Comparison of ENCODE assay signal across 28 mouse cellular contexts in the genomic region with DNA sequence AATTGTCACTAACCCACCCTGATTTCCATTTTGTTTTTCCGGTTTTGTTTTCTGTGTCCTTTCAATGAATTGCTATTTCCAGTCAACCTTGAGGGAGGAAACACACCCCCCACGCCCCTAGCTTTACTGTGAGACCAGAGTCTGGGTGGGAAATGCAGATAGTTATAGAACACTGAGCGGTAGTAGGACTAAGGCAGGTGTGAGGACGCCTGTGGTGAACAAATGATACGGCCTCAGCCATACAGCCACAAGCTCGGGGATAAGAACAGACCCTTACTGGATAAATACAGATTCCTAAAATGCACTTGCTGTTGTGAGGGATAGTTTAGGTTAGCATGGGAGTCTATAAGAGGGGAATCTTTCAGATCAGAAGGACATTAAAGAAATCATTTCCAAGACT.
DNase-seq lines count a peak whose midpoint lies in the region; ATAC-seq and TF ChIP-seq lines count a peak whose summit lies in the region.
"Had no signal": no experiment of that assay in that cellular context is flagged by ENCODE, and none has a peak within 500 bp of the region (broad histone marks: within the 10 kb centered on the region; RNA-seq: fewer than 3 reads in every experiment).

No protein-coding gene starts in this region.

- peak overlapping the region; percentile 31; the same call in 1 of the 2 replicates for H3K27ac ChIP-seq in lung, embryonic 15.5 days
- peak overlapping the region; percentile 59; the same call in 1 of the 2 replicates for H3K27ac ChIP-seq in intestine, embryonic 14.5 days (ENCODE audit: low read depth)
- peak overlapping the region; percentile 88 for H3K27ac ChIP-seq in small intestine, adult 2 months (ENCODE audit: insufficient read depth, low read depth, low read length)
- no peak overlapping the region for H3K27ac ChIP-seq in midbrain, embryonic 13.5 days
- H3K27ac ChIP-seq: embryonic facial prominence, embryonic 12.5 days; forebrain, embryonic 15.5 days; heart, adult 2 months; heart, embryonic 13.5 days; hindbrain, embryonic 10.5 days; hindbrain, embryonic 15.5 days; limb, embryonic 13.5 days; liver, embryonic 12.5 days; midbrain, embryonic 12.5 days; neural tube, embryonic 13.5 days had no signal

- H3K4me1 ChIP-seq in lung, embryonic 15.5 days = peaks cover 37% of the 10 kb centered on the region
- H3K4me1 ChIP-seq in intestine, embryonic 14.5 days (replicated peaks; ENCODE audit: control insufficient read depth, insufficient read depth, low read length) = peaks cover 12% of the 10 kb centered on the region
- peaks cover 35% of the 10 kb centered on the region for H3K4me1 ChIP-seq in small intestine, adult 2 months (ENCODE audit: control insufficient read depth, insufficient read depth, insufficient read length, low read length)
- H3K4me1 ChIP-seq in midbrain, embryonic 13.5 days (replicated peaks) = peaks cover 25% of the 10 kb centered on the region

- H3K36me3 ChIP-seq in lung, embryonic 15.5 days = no peaks in the 10 kb centered on the region
- no peaks in the 10 kb centered on the region for H3K36me3 ChIP-seq in intestine, embryonic 14.5 days (ENCODE audit: control insufficient read depth, insufficient read depth, low read length)
- peaks cover 20% of the 10 kb centered on the region for H3K36me3 ChIP-seq in small intestine, adult 2 months (ENCODE audit: control insufficient read depth, insufficient read depth, low read length)
- H3K36me3 ChIP-seq in midbrain, embryonic 13.5 days = peaks cover 5% of the 10 kb centered on the region
- H3K36me3 ChIP-seq: forebrain, embryonic 15.5 days; hindbrain, embryonic 15.5 days; liver, embryonic 12.5 days; midbrain, embryonic 12.5 days had no signal

- no peaks in the 10 kb centered on the region for H3K27me3 ChIP-seq in lung, embryonic 15.5 days
- no peaks in the 10 kb centered on the region for H3K27me3 ChIP-seq in intestine, embryonic 14.5 days (replicated peaks; ENCODE audit: control insufficient read depth, insufficient read depth, low read length)
- no peaks in the 10 kb centered on the region for H3K27me3 ChIP-seq in small intestine, adult 2 months (ENCODE audit: control insufficient read depth, insufficient read depth, low read length)
- no peaks in the 10 kb centered on the region for H3K27me3 ChIP-seq in midbrain, embryonic 13.5 days
- H3K27me3 ChIP-seq: embryonic facial prominence, embryonic 12.5 days; forebrain, embryonic 15.5 days; heart, embryonic 13.5 days; hindbrain, embryonic 15.5 days; liver, embryonic 12.5 days; neural tube, embryonic 13.5 days had no signal

- no peak overlapping the region for H3K9ac ChIP-seq in lung, embryonic 15.5 days
- H3K9ac ChIP-seq in intestine, embryonic 14.5 days (ENCODE audit: low read length) = no peak overlapping the region
- H3K9ac ChIP-seq in midbrain, embryonic 13.5 days (replicated peaks) = no peak overlapping the region
- H3K9ac ChIP-seq: embryonic facial prominence, embryonic 12.5 days; forebrain, embryonic 15.5 days; heart, embryonic 13.5 days; hindbrain, embryonic 15.5 days; limb, embryonic 13.5 days; liver, embryonic 12.5 days; midbrain, embryonic 12.5 days; neural tube, embryonic 13.5 days had no signal

- no peak for TF ChIP-seq POLR2A in small intestine, adult 2 months (IDR thresholded peaks at IDR 0.05; ENCODE audit: low read depth, low read length)

- H3K4me3 ChIP-seq in lung, embryonic 15.5 days = no peak overlapping the region
- no peak overlapping the region for H3K4me3 ChIP-seq in intestine, embryonic 14.5 days (ENCODE audit: low read depth, low read length)
- H3K4me3 ChIP-seq in small intestine, adult 2 months (ENCODE audit: low read depth, low read length) = no peak overlapping the region
- H3K4me3 ChIP-seq in midbrain, embryonic 13.5 days (replicated peaks) = no peak overlapping the region
- H3K4me3 ChIP-seq: embryonic facial prominence, embryonic 12.5 days; forebrain, embryonic 15.5 days; heart, adult 2 months; heart, embryonic 13.5 days; hindbrain, embryonic 10.5 days; hindbrain, embryonic 15.5 days; limb, embryonic 13.5 days; liver, embryonic 12.5 days; megakaryocyte, embryonic 14.5 days; midbrain, embryonic 12.5 days; neural tube, embryonic 13.5 days had no signal

- no peak for ATAC-seq in lung, embryonic 15.5 days (ENCODE audit: borderline replicate concordance, extremely low read depth, low FRiP score, low TSS enrichment)
- ATAC-seq in intestine, embryonic 14.5 days (replicated peaks; ENCODE audit: low FRiP score, low TSS enrichment, low read depth) = 0 out of 2 replicates have a peak, but pooled peaks have one; percentile 17
- no peak for ATAC-seq in midbrain, embryonic 13.5 days
- no peak for ATAC-seq in inflammation-experienced regulatory T-cells, adult 6 months
- ATAC-seq: forebrain, embryonic 15.5 days had no signal

- TF ChIP-seq CTCF in small intestine, adult 2 months (IDR thresholded peaks at IDR 0.05; ENCODE audit: extremely low read depth, insufficient read length, insufficient replicate concordance, low read depth, low read length) = no peak

- DNase-seq in lung, postnatal 10 days = no peak
- no peak for DNase-seq in intestine, embryonic 14.5 days (ENCODE audit: low spot score)
- DNase-seq in thymus, postnatal 10 days (ENCODE audit: low spot score in 2 of 2) = no peak
- DNase-seq: adrenal gland, postnatal 10 days; cerebellum, adult 9-10 months; cerebellum, postnatal 36 days; gastrocnemius, postnatal 25 days; heart, adult 2 months; heart, postnatal 10 days; kidney, adult 11 months; kidney, postnatal 14 days; right cerebral cortex, postnatal 4 days; thymus, adult 18-20 months; thymus, postnatal 36 days had no signal

- WGBS in lung, embryonic 15.5 days = 58% methylated on average over 6 of the region's 6 CpGs
- WGBS in intestine, embryonic 14.5 days = 71% methylated on average over 6 of the region's 6 CpGs
- 33% methylated on average over 6 of the region's 6 CpGs for WGBS in small intestine, adult 2 months
- WGBS in midbrain, embryonic 13.5 days = 85% methylated on average over 6 of the region's 6 CpGs

- H3K9me3 ChIP-seq in lung, embryonic 15.5 days = no peaks in the 10 kb centered on the region
- H3K9me3 ChIP-seq in intestine, embryonic 14.5 days (ENCODE audit: control insufficient read depth, low read length) = no peaks in the 10 kb centered on the region
- 0 out of 2 replicates have a peak, but pooled peaks cover 4% of the 10 kb centered on the region for H3K9me3 ChIP-seq in midbrain, embryonic 13.5 days
- H3K9me3 ChIP-seq: embryonic facial prominence, embryonic 12.5 days; forebrain, embryonic 15.5 days; hindbrain, embryonic 15.5 days; limb, embryonic 13.5 days; liver, embryonic 12.5 days; midbrain, embryonic 12.5 days; neural tube, embryonic 13.5 days had no signal

- peak overlapping the region; percentile 33; the same call in 1 of the 2 replicates for H3K4me2 ChIP-seq in lung, embryonic 15.5 days
- no peak overlapping the region; the same call in 1 of the 2 replicates for H3K4me2 ChIP-seq in intestine, embryonic 14.5 days (ENCODE audit: low read length)
- no peak overlapping the region for H3K4me2 ChIP-seq in midbrain, embryonic 13.5 days (replicated peaks)
- H3K4me2 ChIP-seq: embryonic facial prominence, embryonic 12.5 days; forebrain, embryonic 15.5 days; heart, embryonic 13.5 days; hindbrain, embryonic 15.5 days; limb, embryonic 13.5 days; midbrain, embryonic 12.5 days; neural tube, embryonic 13.5 days had no signal
